Mouse (Mus musculus) stomach, embryonic 14.5 days (tissue): Measurements from ENCODE around the gene St6galnac3. TPM values are rescaled to one million over a fixed set of nuclear protein-coding genes. Genes with fewer than 3 reads are reported as not detected.

Experiments
- ATAC-seq: fragments of 200-750 bp; cut with Nextera tagmentation; 2 replicates; pipeline ENCODE4 v1.8.0; 2017; ENCODE audit warnings: low read depth, moderate TSS enrichment; ENCODE audit not compliant: insufficient number of reproducible peaks, insufficient read depth, low FRiP score
- H3K27ac ChIP-seq: fragments of 300-500 bp; sonication (generic); 2 replicates; pipeline ENCODE4 v1.5.1; 2014; ENCODE audit warnings: mild to moderate bottlenecking, low read length, moderate library complexity, mixed read lengths
- H3K27me3 ChIP-seq: fragments of 300-500 bp; sonication (generic); 2 replicates; pipeline ENCODE4 v1.6.1; 2014; ENCODE audit warnings: low read length, control low read depth, mixed read lengths; ENCODE audit not compliant: control insufficient read depth, insufficient read depth
- H3K36me3 ChIP-seq: fragments of 300-500 bp; sonication (generic); 2 replicates; pipeline ENCODE4 v1.6.1; 2014; ENCODE audit warnings: mild to moderate bottlenecking, control low read depth, low read length, moderate library complexity, mixed read lengths; ENCODE audit not compliant: control insufficient read depth, insufficient read depth
- H3K4me1 ChIP-seq: fragments of 300-500 bp; sonication (generic); 2 replicates; pipeline ENCODE4 v1.6.1; 2014; ENCODE audit warnings: low read length, control low read depth, mixed read lengths; ENCODE audit not compliant: control insufficient read depth, insufficient read depth
- H3K4me2 ChIP-seq: fragments of 300-500 bp; sonication (generic); replicated peaks from 2 replicates; pipeline ENCODE4 v1.6.1; 2014; ENCODE audit warnings: low read depth, low read length, control low read depth
- H3K4me3 ChIP-seq: fragments of 300-500 bp; sonication (generic); 2 replicates; pipeline ENCODE4 v1.5.1; 2014; ENCODE audit warnings: low read depth, low read length, control low read depth
- H3K9ac ChIP-seq: fragments of 300-500 bp; sonication (generic); replicated peaks from 2 replicates; pipeline ENCODE4 v1.6.1; 2014; ENCODE audit warnings: low read depth, mild to moderate bottlenecking, control low read depth, low read length, moderate library complexity, mixed read lengths
- H3K9me3 ChIP-seq: fragments of 300-500 bp; sonication (generic); 2 replicates; pipeline ENCODE4 v1.6.1; 2016; ENCODE audit warnings: low read depth, low read length, control low read depth; ENCODE audit not compliant: control insufficient read depth
- WGBS: fragments of 180-500 bp; shearing (Covaris S2); extraction: QIAGEN DNeasy Blood & Tissue Kit; methylation state at CpG from one replicate; pipeline ENCODE4 v1.1.7; 2014; 5-methylcytosine and 5-hydroxymethylcytosine counted together
- polyA plus RNA-seq: library from polyadenylated mRNA; unstranded; fragments of >200 nt; fragmentation: Nextera tagmentation; extraction: Ambion mirVana; gene quantifications from 2 replicates; pipeline ENCODE4 v1.2.1, GENCODE M21; 2014

The St6galnac3 gene
- polyA plus RNA-seq, 1 experiment from 2014 or later: 51.6 TPM

DNA sequence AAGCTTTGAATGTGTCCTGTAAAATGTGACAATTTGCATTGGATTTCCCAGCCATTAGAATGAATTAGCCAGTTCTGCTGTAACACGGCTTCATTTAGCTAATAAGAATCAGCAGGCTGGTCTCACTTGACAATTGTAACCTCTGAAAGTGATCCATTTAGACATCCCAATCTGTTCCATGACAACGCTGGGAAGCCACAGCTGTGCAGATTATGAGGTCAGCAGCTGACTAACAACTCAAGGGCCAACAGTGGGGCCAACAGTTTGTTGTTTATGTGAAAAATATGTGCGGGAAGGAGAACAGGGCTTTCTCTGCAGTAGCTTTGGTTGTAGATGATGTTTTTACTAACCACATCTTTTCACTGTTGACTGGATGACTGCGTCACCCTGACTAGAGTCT lies 308.6 kb downstream of the St6galnac3 start:
- Histone ChIP-seq H3K4me2 (no peak overlapping the region), H3K4me1 (no peaks in the 10 kb centered on the region), H3K4me3 (no peak overlapping the region), H3K27ac (no peak overlapping the region), H3K9ac (no peak overlapping the region), H3K27me3 (no peaks in the 10 kb centered on the region), H3K36me3 (no peaks in the 10 kb centered on the region), H3K9me3 (no peaks in the 10 kb centered on the region)
- ATAC-seq: no peak
- 73% methylated on average over 4 of the region's 4 CpGs for WGBS

DNA sequence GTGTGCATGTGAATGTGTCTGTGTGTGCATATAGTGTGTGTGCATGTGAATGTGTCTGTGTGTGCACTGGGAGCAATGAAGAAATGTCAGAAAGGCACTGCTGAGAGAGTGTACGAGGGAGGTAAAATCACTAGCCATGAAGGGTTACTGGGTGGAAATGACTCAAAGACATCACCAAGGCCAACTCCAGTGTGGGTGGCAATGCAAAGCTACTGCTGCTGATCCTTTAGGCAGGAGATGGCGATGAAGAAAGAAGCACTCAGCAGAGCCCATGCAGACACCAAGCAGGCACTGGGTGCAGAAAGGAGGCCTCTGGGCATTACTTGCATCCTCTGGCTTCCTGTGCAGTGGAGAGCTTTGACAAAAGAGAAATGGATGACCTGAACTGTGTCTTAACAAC lies 310.8 kb downstream of the St6galnac3 start:
- H3K9ac ChIP-seq: no peak overlapping the region
- no peak overlapping the region for H3K27ac ChIP-seq
- ATAC-seq: no peak
- no peaks in the 10 kb centered on the region for H3K9me3 ChIP-seq
- H3K27me3 ChIP-seq: no peaks in the 10 kb centered on the region
- H3K4me3 ChIP-seq: no peak overlapping the region
- no peaks in the 10 kb centered on the region for H3K36me3 ChIP-seq
- no peak overlapping the region for H3K4me2 ChIP-seq
- no peaks in the 10 kb centered on the region for H3K4me1 ChIP-seq
- 78% methylated on average over 2 of the region's 2 CpGs for WGBS

DNA sequence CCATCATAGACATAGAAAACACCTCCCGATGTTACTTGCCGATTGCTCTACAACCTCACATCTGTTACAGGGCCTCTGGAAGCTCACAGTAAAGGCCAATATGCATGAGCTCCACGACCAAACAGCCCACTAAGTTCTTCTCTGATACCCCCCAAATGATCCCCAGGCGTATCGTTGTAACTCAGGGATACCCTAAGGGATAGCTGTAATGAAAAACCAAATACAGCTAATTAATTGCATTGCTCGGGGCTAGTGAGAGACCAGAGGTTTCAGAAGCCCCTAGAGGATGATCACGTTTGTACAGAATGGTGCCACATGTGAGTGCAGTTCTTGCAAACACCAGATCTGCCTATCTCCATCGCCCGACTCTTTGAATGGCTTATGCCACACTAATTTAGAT lies 315.7 kb downstream of the St6galnac3 start:
- Histone ChIP-seq H3K27me3 (no peaks in the 10 kb centered on the region), H3K4me2 (no peak overlapping the region), H3K9ac (no peak overlapping the region), H3K9me3 (no peaks in the 10 kb centered on the region), H3K4me3 (no peak overlapping the region), H3K27ac (no peak overlapping the region), H3K36me3 (no peaks in the 10 kb centered on the region), H3K4me1 (no peaks in the 10 kb centered on the region)
- no peak for ATAC-seq
- WGBS: 88% methylated on average over 9 of the region's 9 CpGs

DNA sequence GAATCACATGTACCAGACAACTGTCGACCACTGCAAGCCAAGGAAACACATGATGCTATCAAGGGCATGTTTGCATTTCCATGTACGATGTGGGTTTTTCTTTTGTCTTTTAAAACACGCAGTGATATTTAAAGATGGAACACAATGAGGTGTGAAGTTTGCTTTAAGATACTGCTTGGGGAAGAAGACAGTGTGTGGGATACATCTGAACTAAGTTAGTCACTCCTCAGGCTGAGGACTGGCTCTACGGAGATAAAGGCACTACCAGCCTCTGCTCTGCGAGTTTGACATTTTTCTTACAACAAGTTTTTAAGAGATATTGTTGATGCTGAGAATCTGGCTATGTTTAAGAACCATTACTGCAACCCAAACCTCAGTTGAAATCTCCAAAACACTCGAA lies 316.6 kb downstream of the St6galnac3 start:
- Histone ChIP-seq H3K4me3 (no peak overlapping the region), H3K4me2 (no peak overlapping the region), H3K9ac (no peak overlapping the region), H3K27me3 (no peaks in the 10 kb centered on the region), H3K27ac (no peak overlapping the region), H3K9me3 (no peaks in the 10 kb centered on the region), H3K4me1 (no peaks in the 10 kb centered on the region), H3K36me3 (no peaks in the 10 kb centered on the region)
- 89% methylated on average over 6 of the region's 6 CpGs for WGBS
- ATAC-seq: no peak

DNA sequence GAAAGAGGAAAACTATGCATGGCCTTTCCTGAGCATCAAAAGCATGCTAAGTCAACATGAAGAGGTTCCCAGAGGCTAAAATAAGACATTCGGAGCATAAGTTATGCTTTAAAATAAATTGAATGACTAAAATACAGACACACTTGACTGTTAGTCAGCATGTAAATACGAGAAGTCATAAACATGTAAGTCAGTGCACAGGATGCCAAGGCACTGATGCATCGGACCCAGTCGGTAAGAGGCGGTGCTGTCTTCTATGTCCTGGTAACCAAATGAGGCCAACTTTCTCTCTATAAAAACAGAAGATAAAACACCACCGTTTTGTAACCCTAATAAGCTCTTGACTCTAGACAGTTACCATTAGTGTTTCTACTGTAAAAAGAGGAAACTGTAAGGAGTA lies 317.3 kb downstream of the St6galnac3 start:
- Histone ChIP-seq H3K27ac (no peak overlapping the region), H3K4me1 (no peaks in the 10 kb centered on the region), H3K9me3 (no peaks in the 10 kb centered on the region), H3K27me3 (no peaks in the 10 kb centered on the region), H3K36me3 (no peaks in the 10 kb centered on the region), H3K4me3 (no peak overlapping the region), H3K9ac (no peak overlapping the region), H3K4me2 (no peak overlapping the region)
- 93% methylated on average over 6 of the region's 6 CpGs for WGBS
- ATAC-seq: no peak

DNA sequence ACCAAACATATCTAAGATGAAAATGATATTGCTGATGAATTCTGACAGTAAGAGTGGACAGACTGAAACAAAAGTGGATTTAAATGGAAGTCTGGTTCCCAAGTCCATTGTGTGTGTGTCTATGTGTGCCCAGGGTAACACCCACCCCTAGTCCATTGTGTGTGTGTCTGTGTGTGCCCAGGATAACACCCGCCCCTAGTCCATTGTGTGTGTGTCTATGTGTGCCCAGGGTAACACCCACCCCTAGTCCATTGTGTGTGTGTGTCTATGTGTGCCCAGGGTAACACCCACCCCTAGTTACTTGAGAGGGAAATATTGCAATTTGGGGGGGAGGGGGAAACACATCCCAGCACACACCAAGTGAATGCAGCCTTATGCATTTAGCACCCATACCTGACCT lies 318.1 kb downstream of the St6galnac3 start:
- Histone ChIP-seq H3K9me3 (no peaks in the 10 kb centered on the region), H3K4me1 (no peaks in the 10 kb centered on the region), H3K4me3 (no peak overlapping the region), H3K27ac (no peak overlapping the region), H3K4me2 (no peak overlapping the region), H3K27me3 (no peaks in the 10 kb centered on the region), H3K36me3 (no peaks in the 10 kb centered on the region), H3K9ac (no peak overlapping the region)
- 67% methylated on average over 1 of the region's 1 CpGs for WGBS
- ATAC-seq: no peak

DNA sequence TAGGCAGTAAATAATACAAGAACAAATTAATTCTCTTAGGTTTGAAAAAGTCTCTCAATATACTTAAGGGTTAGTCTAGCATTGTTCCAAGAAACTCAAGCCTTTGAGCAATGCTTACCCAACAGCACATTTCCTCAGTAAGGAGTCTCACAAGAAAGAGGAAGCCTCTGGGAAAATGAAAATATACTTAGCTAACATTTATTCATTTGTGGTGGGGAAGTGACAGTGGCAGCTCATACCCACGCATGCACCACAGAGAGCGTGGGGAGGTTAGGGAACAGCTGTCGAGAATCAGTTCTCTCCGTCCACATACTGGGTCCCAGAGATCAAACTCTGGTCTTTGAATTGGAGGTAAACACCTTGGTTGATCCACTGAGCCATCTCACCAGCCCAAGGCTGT lies 318.8 kb downstream of the St6galnac3 start:
- Histone ChIP-seq H3K9ac (no peak overlapping the region), H3K36me3 (no peaks in the 10 kb centered on the region), H3K4me1 (no peaks in the 10 kb centered on the region), H3K27me3 (no peaks in the 10 kb centered on the region), H3K27ac (no peak overlapping the region), H3K9me3 (no peaks in the 10 kb centered on the region), H3K4me3 (no peak overlapping the region), H3K4me2 (no peak overlapping the region)
- ATAC-seq: no peak
- WGBS: 78% methylated on average over 4 of the region's 4 CpGs

DNA sequence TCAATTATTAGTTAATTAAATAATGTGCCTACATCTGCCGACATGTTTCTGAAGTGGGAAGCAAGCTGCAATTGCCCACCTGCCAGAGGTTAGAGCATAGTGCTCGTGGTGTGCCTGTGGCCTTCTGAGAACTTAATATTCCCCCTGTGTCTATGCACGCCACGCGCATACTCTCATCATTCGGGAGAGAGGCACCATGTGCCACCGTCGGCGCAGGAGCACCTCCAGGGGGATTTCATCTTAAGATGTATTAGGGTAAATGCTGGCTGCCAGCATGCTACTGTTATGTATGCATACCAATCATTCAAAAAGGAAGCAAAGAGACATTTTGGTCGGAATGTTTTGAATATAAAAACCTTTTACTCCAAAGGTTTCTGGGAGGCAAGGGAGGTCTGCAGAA lies 319.3 kb downstream of the St6galnac3 start:
- Histone ChIP-seq H3K27ac (no peak overlapping the region), H3K9ac (no peak overlapping the region), H3K36me3 (no peaks in the 10 kb centered on the region), H3K27me3 (no peaks in the 10 kb centered on the region), H3K4me3 (no peak overlapping the region), H3K9me3 (no peaks in the 10 kb centered on the region), H3K4me1 (no peaks in the 10 kb centered on the region), H3K4me2 (no peak overlapping the region)
- no peak for ATAC-seq
- WGBS: 79% methylated on average over 10 of the region's 10 CpGs

DNA sequence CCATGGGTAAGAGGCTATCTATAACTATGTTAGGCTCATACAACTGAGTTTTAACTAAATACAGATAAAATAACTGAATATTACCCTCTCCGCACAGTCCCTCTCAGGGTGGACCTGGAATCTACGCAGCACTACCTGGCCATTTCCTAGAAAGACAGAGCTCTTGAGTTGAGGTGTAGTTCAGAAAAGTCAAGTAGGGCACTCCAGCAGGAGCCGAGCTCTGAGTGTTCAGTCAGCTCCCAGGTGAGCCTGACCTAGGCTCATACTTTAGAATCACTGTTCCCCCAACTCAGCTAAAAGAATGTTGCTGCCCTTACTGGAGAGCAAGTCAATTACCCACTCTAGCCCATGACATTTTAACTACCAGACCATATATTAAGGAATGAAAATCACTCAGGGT lies 324.7 kb downstream of the St6galnac3 start:
- Histone ChIP-seq H3K27me3 (no peaks in the 10 kb centered on the region), H3K36me3 (no peaks in the 10 kb centered on the region), H3K9ac (no peak overlapping the region), H3K9me3 (no peaks in the 10 kb centered on the region), H3K4me3 (no peak overlapping the region), H3K4me2 (no peak overlapping the region), H3K4me1 (no peaks in the 10 kb centered on the region), H3K27ac (no peak overlapping the region)
- 82% methylated on average over 3 of the region's 3 CpGs for WGBS
- ATAC-seq: no peak
